Mouse (Mus musculus) lung, adult 2 months (tissue): ENCODE data around the gene Atp11b. TPM values are rescaled to one million over a fixed set of nuclear protein-coding genes. Genes with fewer than 3 reads are reported as not detected.

Experiments
- DNase-seq: peaks from one replicate; pipeline ENCODE4 v3.0.0; 2022
- H3K4me1 ChIP-seq: fragments of 200-500 bp; 2 replicates; pipeline ENCODE4 v1.6.1; 2011; ENCODE audit warnings: low read length; ENCODE audit not compliant: control insufficient read depth, insufficient read depth
- H3K4me3 ChIP-seq: fragments of 200-500 bp; replicated peaks from 2 replicates; pipeline ENCODE3; 2011; ENCODE audit warnings: low read depth, mild to moderate bottlenecking, control low read depth, low read length; ENCODE audit errors: extremely low read depth
- CTCF ChIP-seq: fragments of 200-500 bp; IDR thresholded peaks from 2 replicates; pipeline ENCODE4 v1.5.1; 2011; ENCODE audit warnings: mild to moderate bottlenecking, low read length, control low read depth; ENCODE audit not compliant: insufficient read depth
- POLR2A ChIP-seq: fragments of 200-500 bp; IDR thresholded peaks from 2 replicates; pipeline ENCODE4 v1.6.1; 2011; ENCODE audit warnings: low read depth, mild to moderate bottlenecking, control low read depth, low read length, borderline replicate concordance; ENCODE audit errors: extremely low read depth
- WGBS: fragments of 180-500 bp; shearing (Covaris S2); methylation state at CpG from one replicate; pipeline ENCODE4 v1.1.7; 2018; 5-methylcytosine and 5-hydroxymethylcytosine counted together
- polyA plus RNA-seq: library from polyadenylated mRNA; depleted of rRNA; stranded (reverse); fragments of >200 nt; gene quantifications from 2 replicates; pipeline ENCODE4 v1.2.3, GENCODE M21; 2012

Gene Atp11b
- polyA plus RNA-seq, 1 experiment: 16.4 TPM

GRCm38 (mm10) chr3:35731981-35732777 lies 21.7 kb upstream of the Atp11b start:
- DNase-seq: no peak
- no peaks in the 10 kb centered on the region for H3K4me1 ChIP-seq
- WGBS: 64% methylated on average over 10 of the region's 10 CpGs
- no peak overlapping the region for H3K4me3 ChIP-seq
- TF ChIP-seq CTCF (no peak), POLR2A (no peak)

DNA sequence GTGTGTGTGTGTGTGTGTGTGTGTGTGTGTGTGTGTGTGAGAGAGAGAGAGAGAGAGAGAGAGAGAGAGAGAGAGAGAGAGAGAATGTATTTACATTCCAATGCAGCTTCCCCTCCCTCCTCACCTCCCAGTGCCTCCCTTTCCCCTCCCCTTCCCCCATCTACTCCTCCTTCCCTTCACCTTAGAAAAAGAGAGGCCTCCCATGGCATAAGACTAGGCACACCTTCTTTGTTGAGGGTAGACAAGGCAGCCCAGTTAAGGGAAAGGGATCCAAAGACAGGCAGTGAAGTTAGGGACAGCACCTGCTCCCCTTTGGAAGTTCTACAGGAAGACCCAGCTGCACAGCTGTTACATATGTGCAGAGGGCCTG lies 21.1 kb upstream of the Atp11b start:
- no peak for TF ChIP-seq POLR2A
- TF ChIP-seq CTCF: no peak
- no peak overlapping the region for H3K4me3 ChIP-seq
- H3K4me1 ChIP-seq: no peaks in the 10 kb centered on the region
- no peak for DNase-seq

- no peak overlapping the region for H3K4me3 ChIP-seq
- 78% methylated on average over 4 of the region's 4 CpGs for WGBS
- DNase-seq: no peak
- TF ChIP-seq CTCF (no peak), POLR2A (no peak)
- H3K4me1 ChIP-seq: no peaks in the 10 kb centered on the region
Observed at GRCm38 (mm10) chr3:35734509-35734908, 19.4 kb upstream of the Atp11b start.

- DNase-seq: no peak
- no peaks in the 10 kb centered on the region for H3K4me1 ChIP-seq
- TF ChIP-seq CTCF (no peak), POLR2A (no peak)
- no peak overlapping the region for H3K4me3 ChIP-seq
- WGBS: 81% methylated on average over 3 of the region's 3 CpGs
Observed at GRCm38 (mm10) chr3:35738071-35738470, 15.8 kb upstream of the Atp11b start.

GRCm38 (mm10) chr3:35745010-35745409 lies 8.9 kb upstream of the Atp11b start:
- DNase-seq: no peak
- WGBS: 65% methylated on average over 4 of the region's 4 CpGs

GRCm38 (mm10) chr3:35746840-35747456 lies 7.0 kb upstream of the Atp11b start:
- Histone ChIP-seq H3K4me1 (no peaks in the 10 kb centered on the region), H3K4me3 (no peak overlapping the region)
- no peak for DNase-seq
- WGBS: 42% methylated on average over 9 of the region's 9 CpGs
- TF ChIP-seq CTCF (no peak), POLR2A (no peak)

More at GRCm38 (mm10) chr3:35745010-35745409, 8.9 kb upstream of the Atp11b start:
- no peak overlapping the region for H3K4me3 ChIP-seq
- TF ChIP-seq POLR2A (no peak), CTCF (no peak)
- H3K4me1 ChIP-seq: no peaks in the 10 kb centered on the region

- peak; percentile 47 for TF ChIP-seq CTCF
- no peak for TF ChIP-seq POLR2A
- 49% methylated on average over 5 of the region's 5 CpGs for WGBS
- DNase-seq: no peak
- Histone ChIP-seq H3K4me3 (no peak overlapping the region), H3K4me1 (no peaks in the 10 kb centered on the region; the same call in 1 of the 2 replicates)
Observed at GRCm38 (mm10) chr3:35750286-35750685, 3.6 kb upstream of the Atp11b start.

- no peak overlapping the region for H3K4me3 ChIP-seq
- no peaks in the 10 kb centered on the region; the same call in 1 of the 2 replicates for H3K4me1 ChIP-seq
- DNase-seq: no peak
- 50% methylated on average over 2 of the region's 2 CpGs for WGBS
- no peak for TF ChIP-seq CTCF
- TF ChIP-seq POLR2A: no peak
Observed at GRCm38 (mm10) chr3:35751724-35752123, 2.2 kb upstream of the Atp11b start.

DNA sequence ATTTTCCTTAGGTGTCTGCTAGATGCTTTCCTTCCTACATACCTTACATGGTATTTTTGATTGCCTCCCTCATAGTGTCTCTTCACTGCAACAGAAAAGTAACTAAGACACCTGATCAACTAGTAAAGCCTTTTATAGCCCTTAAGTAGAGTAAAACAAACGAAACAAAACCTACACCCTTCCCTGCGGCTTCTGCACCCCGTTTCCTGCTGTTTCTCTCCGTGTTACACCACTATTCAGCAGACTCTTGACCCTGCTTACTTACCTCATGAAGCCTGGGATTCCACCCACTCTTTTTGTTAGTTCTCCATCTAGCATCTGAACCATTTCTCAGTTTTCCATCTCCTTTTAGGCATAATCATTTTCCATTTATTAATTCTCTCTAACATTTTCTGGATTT lies 8.8 kb downstream of the Atp11b start:
- TF ChIP-seq CTCF: no peak
- TF ChIP-seq POLR2A: no peak
- Histone ChIP-seq H3K4me3 (no peak overlapping the region), H3K4me1 (no peaks in the 10 kb centered on the region; the same call in 1 of the 2 replicates)
- WGBS: 56% methylated on average over 4 of the region's 4 CpGs
- no peak for DNase-seq
